Mouse (Mus musculus) heart, embryonic 11.5 days (tissue): ENCODE results near the gene Cnnm2. TPM values are rescaled to one million over a fixed set of nuclear protein-coding genes. Genes with fewer than 3 reads are reported as not detected.

Source experiments
- ATAC-seq: fragments of 200-750 bp; cut with Nextera tagmentation; replicated peaks from 2 replicates; pipeline ENCODE4 v1.8.0; 2017; ENCODE audit warnings: moderate library complexity; ENCODE audit not compliant: insufficient number of reproducible peaks, low FRiP score, low TSS enrichment
- H3K27ac ChIP-seq: fragments of 300-500 bp; sonication (generic); 2 replicates; pipeline ENCODE4 v1.5.1; 2014; ENCODE audit warnings: mild to moderate bottlenecking, low read depth, low read length
- H3K27me3 ChIP-seq: fragments of 300-500 bp; sonication (generic); 2 replicates; pipeline ENCODE4 v1.6.1; 2014; ENCODE audit warnings: mild to moderate bottlenecking, low read length, mixed read lengths; ENCODE audit not compliant: control insufficient read depth, insufficient read depth
- H3K36me3 ChIP-seq: fragments of 300-500 bp; sonication (generic); 2 replicates; pipeline ENCODE4 v1.6.1; 2014; ENCODE audit warnings: mild to moderate bottlenecking, low read length, moderate library complexity, mixed read lengths; ENCODE audit not compliant: control insufficient read depth, insufficient read depth
- H3K4me1 ChIP-seq: fragments of 300-500 bp; sonication (generic); 2 replicates; pipeline ENCODE4 v1.6.1; 2014; ENCODE audit warnings: low read length; ENCODE audit not compliant: control insufficient read depth, insufficient read depth
- H3K4me2 ChIP-seq: fragments of 300-500 bp; sonication (generic); 2 replicates; pipeline ENCODE4 v1.6.1; 2014; ENCODE audit warnings: mild to moderate bottlenecking, moderate library complexity
- H3K4me3 ChIP-seq: fragments of 300-500 bp; sonication (generic); 2 replicates; pipeline ENCODE4 v1.5.1; 2014; ENCODE audit warnings: low read depth, low read length
- H3K9ac ChIP-seq: fragments of 300-500 bp; sonication (generic); 2 replicates; pipeline ENCODE4 v1.6.1; 2014; ENCODE audit warnings: mild to moderate bottlenecking, low read depth, low read length, moderate library complexity
- H3K9me3 ChIP-seq: fragments of 300-500 bp; sonication (generic); replicated peaks from 2 replicates; pipeline ENCODE4 v1.6.1; 2016; ENCODE audit warnings: low read length; ENCODE audit not compliant: control insufficient read depth
- WGBS: fragments of 180-500 bp; shearing (Covaris S2); extraction: QIAGEN DNeasy Blood & Tissue Kit; methylation state at CpG from one replicate; pipeline ENCODE4 v1.1.7; 2014; ENCODE audit not compliant: insufficient replicate concordance; 5-methylcytosine and 5-hydroxymethylcytosine counted together
- polyA plus RNA-seq: library from polyadenylated mRNA; unstranded; fragments of >200 nt; fragmentation: Nextera tagmentation; extraction: Ambion mirVana; gene quantifications from 2 replicates; pipeline ENCODE4 v1.2.1, GENCODE M21; 2014

Cnnm2 gene
- polyA plus RNA-seq, 1 experiment from 2014 or later, result 4.1 TPM

GRCm38 (mm10) chr19:46864079-46864478 lies 102.7 kb downstream of the Cnnm2 start:
- no peak overlapping the region for H3K4me2 ChIP-seq
- H3K9me3 ChIP-seq, result no peaks in the 10 kb centered on the region
- no peak overlapping the region for H3K4me3 ChIP-seq
- 53% methylated on average over 6 of the region's 6 CpGs for WGBS
- 0 out of 2 replicates have a peak, but pooled peaks cover 15% of the 10 kb centered on the region for H3K4me1 ChIP-seq
- no peak for ATAC-seq
- H3K36me3 ChIP-seq, result no peaks in the 10 kb centered on the region
- no peak overlapping the region for H3K27ac ChIP-seq
- no peaks in the 10 kb centered on the region for H3K27me3 ChIP-seq
- no peak overlapping the region for H3K9ac ChIP-seq

- no peak for ATAC-seq
- H3K27me3 ChIP-seq, result no peaks in the 10 kb centered on the region
- H3K4me1 ChIP-seq, result peaks cover 17% of the 10 kb centered on the region; the same call in 1 of the 2 replicates
- WGBS, result 51% methylated on average over 6 of the region's 6 CpGs
- H3K36me3 ChIP-seq, result no peaks in the 10 kb centered on the region
- H3K27ac ChIP-seq, result no peak overlapping the region
- H3K4me3 ChIP-seq, result no peak overlapping the region
- H3K9me3 ChIP-seq, result no peaks in the 10 kb centered on the region
- H3K4me2 ChIP-seq, result no peak overlapping the region
- H3K9ac ChIP-seq, result no peak overlapping the region
Measured at GRCm38 (mm10) chr19:46864731-46865331, 103.4 kb downstream of the Cnnm2 start.

GRCm38 (mm10) chr19:46865381-46865780 lies 104.0 kb downstream of the Cnnm2 start:
- no peak overlapping the region for H3K9ac ChIP-seq
- no peaks in the 10 kb centered on the region for H3K36me3 ChIP-seq
- H3K27ac ChIP-seq, result no peak overlapping the region
- no peaks in the 10 kb centered on the region for H3K9me3 ChIP-seq
- no peaks in the 10 kb centered on the region for H3K27me3 ChIP-seq
- H3K4me3 ChIP-seq, result no peak overlapping the region
- no peak for ATAC-seq
- H3K4me2 ChIP-seq, result no peak overlapping the region
- WGBS, result 54% methylated on average over 4 of the region's 4 CpGs
- peaks cover 17% of the 10 kb centered on the region; the same call in 1 of the 2 replicates for H3K4me1 ChIP-seq

- Histone ChIP-seq H3K27ac (no peak overlapping the region), H3K9ac (no peak overlapping the region), H3K4me3 (no peak overlapping the region), H3K27me3 (no peaks in the 10 kb centered on the region), H3K4me2 (no peak overlapping the region), H3K4me1 (peaks cover 10% of the 10 kb centered on the region; the same call in 1 of the 2 replicates), H3K36me3 (no peaks in the 10 kb centered on the region), H3K9me3 (no peaks in the 10 kb centered on the region)
- WGBS, result 62% methylated on average over 11 of the region's 11 CpGs
- ATAC-seq, result no peak
Measured at GRCm38 (mm10) chr19:46869049-46869448, 107.7 kb downstream of the Cnnm2 start.

- Histone ChIP-seq H3K4me1 (peaks cover 9% of the 10 kb centered on the region; the same call in 1 of the 2 replicates), H3K9me3 (no peaks in the 10 kb centered on the region), H3K27ac (no peak overlapping the region), H3K4me3 (no peak overlapping the region), H3K9ac (no peak overlapping the region), H3K27me3 (no peaks in the 10 kb centered on the region), H3K36me3 (no peaks in the 10 kb centered on the region), H3K4me2 (peak overlapping the region; percentile 12)
- peak; percentile 33; the same call in 1 of the 2 replicates for ATAC-seq
- whole genome bisulfite sequencing, result 10% methylated on average over 6 of the region's 6 CpGs
Measured at GRCm38 (mm10) chr19:46869526-46869925, 108.1 kb downstream of the Cnnm2 start.

- no peaks in the 10 kb centered on the region for H3K9me3 ChIP-seq
- WGBS, result 89% methylated on average over 4 of the region's 4 CpGs
- peaks cover 3% of the 10 kb centered on the region; the same call in 1 of the 2 replicates for H3K4me1 ChIP-seq
- no peak overlapping the region for H3K4me2 ChIP-seq
- no peaks in the 10 kb centered on the region for H3K27me3 ChIP-seq
- H3K4me3 ChIP-seq, result no peak overlapping the region
- H3K36me3 ChIP-seq, result no peaks in the 10 kb centered on the region
- H3K9ac ChIP-seq, result no peak overlapping the region
- no peak overlapping the region for H3K27ac ChIP-seq
- ATAC-seq, result no peak
Measured at GRCm38 (mm10) chr19:46871096-46871495, 109.7 kb downstream of the Cnnm2 start.

- Histone ChIP-seq H3K9me3 (no peaks in the 10 kb centered on the region), H3K4me3 (no peak overlapping the region), H3K27ac (no peak overlapping the region), H3K4me2 (no peak overlapping the region), H3K4me1 (peaks cover 3% of the 10 kb centered on the region; the same call in 1 of the 2 replicates), H3K9ac (no peak overlapping the region), H3K27me3 (no peaks in the 10 kb centered on the region), H3K36me3 (no peaks in the 10 kb centered on the region)
- WGBS, result 56% methylated on average over 7 of the region's 7 CpGs
- no peak for ATAC-seq
Measured at GRCm38 (mm10) chr19:46871651-46872050, 110.3 kb downstream of the Cnnm2 start.

GRCm38 (mm10) chr19:46873924-46874323 lies 112.5 kb downstream of the Cnnm2 start:
- 83% methylated on average over 3 of the region's 3 CpGs for WGBS
- Histone ChIP-seq H3K9ac (no peak overlapping the region), H3K27me3 (no peaks in the 10 kb centered on the region), H3K4me3 (no peak overlapping the region), H3K27ac (no peak overlapping the region), H3K4me2 (no peak overlapping the region), H3K36me3 (no peaks in the 10 kb centered on the region), H3K4me1 (peaks cover 3% of the 10 kb centered on the region; the same call in 1 of the 2 replicates), H3K9me3 (no peaks in the 10 kb centered on the region)
- ATAC-seq, result no peak

GRCm38 (mm10) chr19:46875790-46876189 lies 114.4 kb downstream of the Cnnm2 start:
- Histone ChIP-seq H3K9me3 (no peaks in the 10 kb centered on the region), H3K27me3 (no peaks in the 10 kb centered on the region), H3K9ac (no peak overlapping the region), H3K4me1 (no peaks in the 10 kb centered on the region), H3K36me3 (no peaks in the 10 kb centered on the region), H3K4me2 (no peak overlapping the region), H3K4me3 (no peak overlapping the region), H3K27ac (no peak overlapping the region)
- 40% methylated on average over 12 of the region's 12 CpGs for WGBS
- no peak for ATAC-seq
